Mouse (Mus musculus) NIH3T3 (cell line): Measurements from ENCODE around the gene Noc2l.

Source experiments
- DNase-seq: peaks from one replicate; pipeline ENCODE4 v3.0.0-alpha.2; 2012; ENCODE audit warnings: low read depth

Noc2l gene

DNA sequence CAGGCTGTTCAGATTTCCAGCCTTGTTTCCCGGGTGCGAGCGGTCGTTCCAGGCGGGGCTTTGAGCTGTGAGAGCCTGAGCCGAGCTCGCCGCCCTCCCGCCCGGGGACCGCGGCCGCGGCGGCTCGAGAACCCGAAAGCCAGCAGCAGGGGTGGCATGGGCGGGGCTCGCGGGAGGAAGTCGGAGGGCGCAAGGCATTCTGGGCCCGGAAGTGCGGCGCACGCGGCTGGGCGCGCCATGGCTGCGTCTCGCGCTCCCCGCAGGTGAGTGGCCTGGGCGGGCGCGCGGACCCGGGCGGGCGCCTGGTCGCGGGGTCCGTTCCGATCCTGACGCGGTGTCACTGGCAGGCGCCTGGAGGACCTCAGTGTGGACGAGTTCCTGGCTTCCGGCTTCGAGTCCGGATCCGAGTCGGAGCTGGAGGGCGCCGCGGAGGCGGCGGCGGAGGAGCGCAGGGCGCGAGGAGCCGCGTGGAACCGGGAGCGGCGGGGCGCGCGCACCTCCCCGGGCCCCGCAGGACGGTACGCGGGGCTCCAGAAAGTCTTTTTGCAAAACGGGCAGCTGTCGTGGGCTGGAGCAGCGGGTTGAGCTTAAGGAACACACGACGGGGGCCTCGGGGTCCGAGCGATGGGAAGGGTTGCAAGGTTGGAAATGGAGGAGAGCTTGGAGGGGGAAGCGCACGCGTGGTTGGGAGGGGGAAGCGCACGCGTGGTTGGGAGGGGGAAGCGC, at the start of gene Noc2l:
Gene Noc2l (plus strand): TSS at position 203 of the 726 bp plus-strand sequence.
- DNase-seq = peak; percentile 92

DNA sequence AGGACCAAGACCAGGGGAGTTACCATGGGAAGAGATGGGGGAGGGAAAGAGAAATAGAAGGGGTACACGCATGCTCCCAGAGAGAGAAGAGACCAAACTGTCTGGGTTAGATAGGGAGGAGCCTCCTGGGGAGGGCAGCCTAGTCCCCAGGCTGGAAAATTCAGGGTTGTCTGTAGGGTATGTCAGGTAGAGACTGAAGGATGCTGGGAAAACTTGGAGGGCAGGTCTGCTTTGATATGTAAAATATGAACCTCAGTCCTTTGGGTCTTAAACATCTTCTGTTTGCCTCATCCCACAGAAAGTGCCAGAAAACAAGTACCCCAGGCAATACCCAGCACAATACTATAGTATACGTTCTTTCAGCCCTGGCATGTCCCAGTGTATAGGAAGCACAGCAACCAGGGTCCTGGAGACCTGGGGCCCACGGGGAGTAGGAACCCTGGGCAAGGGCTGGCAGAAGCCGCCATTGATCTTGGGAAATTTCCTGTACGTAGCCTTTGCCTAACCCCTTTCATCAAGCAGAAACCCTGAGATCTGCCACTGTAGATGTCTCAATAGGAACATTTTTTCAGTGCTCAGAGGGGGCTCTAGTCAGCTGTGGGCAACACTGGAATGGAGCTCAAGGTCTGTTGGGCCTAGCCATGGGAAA, 47.5 kb upstream of the Noc2l start:
- no peak for DNase-seq

DNA sequence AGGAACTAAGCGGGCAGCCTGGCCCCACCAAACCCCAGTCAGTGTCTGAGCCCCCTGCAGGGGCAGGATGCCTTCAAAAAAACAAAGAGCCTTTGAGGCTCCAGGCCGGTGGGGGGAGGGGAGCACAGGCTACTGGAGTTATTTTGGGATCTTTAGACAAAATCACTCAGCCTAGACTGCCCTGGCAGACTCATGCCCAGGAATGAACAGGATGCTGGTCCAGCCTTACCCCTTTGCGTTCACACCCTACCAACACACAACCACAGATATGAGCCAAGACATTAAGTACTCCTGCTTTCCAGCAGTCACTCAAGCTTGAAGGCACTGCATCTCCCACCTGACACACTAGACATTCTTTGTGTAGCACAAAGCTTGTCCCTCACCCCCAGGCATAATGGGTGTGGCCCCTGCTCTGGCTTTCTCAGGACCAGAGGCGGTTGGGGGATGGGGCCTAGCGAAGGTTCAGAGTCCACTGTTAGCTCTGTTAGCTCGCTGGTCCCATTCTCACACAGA, 46.9 kb upstream of the Noc2l start:
- peak; percentile 65 for DNase-seq

DNA sequence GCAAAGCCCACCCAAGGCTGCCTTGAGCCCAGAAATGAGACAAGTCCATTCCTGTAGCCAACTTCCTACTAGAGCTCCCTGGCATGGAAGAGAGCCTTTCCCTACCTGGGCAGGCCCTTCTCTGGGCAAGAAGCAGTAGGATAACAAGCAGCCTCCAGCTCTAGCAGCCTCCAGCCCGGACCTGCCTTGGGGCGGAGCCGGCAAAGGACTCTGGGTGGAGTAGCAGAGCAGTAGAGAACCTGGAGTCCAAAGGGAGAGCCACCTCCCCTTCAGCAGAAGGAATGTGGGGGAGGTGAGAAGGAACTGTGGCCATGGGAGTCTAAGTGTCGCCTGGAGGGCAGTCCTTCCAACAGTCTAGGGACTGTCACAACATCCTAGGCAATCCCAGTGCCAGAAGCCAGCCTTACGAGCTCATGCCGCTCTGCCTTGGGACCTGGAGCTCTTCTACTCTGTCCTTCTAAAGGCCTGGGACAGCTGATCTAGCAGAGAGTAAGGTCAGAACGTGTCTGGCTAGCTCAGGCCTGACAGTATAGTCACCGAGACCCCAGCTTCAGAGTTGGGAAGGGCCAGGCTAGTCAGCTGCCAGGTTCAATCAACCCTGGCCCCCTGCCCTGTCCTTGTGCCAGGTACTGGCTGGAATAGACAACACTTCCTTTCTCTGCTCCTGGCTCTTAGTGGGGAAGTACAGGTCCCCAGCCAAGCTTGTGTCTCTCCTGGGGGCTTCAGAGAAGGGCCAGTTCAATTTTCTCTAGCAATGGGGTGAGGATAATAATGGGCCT, 43.2 kb upstream of the Noc2l start:
- DNase-seq = no peak

DNA sequence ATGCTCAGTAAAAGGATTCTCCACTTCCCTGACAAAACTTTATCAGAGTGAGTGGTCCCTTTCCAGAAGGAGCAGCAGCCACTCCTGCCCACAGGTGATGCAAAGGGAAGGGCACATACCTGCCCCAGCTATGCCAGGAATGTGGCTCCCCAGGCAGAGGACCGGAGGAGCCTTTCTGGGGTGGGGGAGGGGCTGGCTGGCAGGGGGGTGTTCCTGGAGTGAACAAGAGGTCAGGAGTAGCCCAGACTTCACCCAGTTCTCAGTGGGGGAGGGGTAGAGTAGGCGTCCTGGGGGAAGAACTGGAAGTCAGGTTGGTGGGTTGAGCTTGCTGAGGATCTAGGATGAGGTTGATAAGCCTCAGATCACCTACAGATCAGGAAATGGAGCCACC, 42.6 kb upstream of the Noc2l start:
- no peak for DNase-seq

DNA sequence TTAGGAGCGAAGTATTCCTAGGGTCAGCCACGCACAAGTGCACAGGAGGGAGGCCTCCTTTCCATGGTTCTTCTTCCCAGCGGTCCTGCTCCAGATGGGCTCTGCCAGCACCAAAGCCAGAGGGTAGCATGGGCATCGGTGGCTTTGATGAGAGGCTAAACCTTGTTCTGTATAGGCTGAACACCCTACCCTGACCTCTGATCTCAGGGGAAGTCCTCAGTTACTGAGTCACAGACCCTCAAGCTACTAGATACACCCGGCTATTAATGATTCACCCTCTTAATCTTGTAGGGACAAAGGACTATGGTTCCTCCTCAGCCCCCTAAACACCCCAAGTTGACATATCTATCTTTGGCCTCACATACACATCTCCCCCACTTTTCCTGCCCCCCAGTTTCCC, 41.9 kb upstream of the Noc2l start:
- no peak for DNase-seq

DNA sequence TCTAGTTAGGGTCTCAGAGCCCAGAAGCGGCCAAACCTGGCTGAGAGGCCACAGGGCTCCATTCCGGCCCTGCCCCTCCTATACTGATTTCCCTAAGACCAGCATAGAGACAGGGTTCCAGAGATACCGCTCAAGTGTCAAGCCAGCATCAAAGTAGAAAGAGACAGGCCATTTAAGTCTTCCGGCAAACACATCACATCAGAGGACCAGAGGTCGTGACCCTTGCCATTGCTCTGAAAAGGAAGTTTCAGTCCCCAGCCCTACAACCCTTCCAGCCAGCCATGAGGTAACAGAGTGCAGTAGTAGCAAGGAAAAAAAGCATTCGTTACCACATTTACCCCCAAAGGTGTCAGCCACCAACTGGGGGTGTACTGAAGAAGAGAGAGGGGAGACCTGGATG, 41.5 kb upstream of the Noc2l start:
- no peak for DNase-seq

DNA sequence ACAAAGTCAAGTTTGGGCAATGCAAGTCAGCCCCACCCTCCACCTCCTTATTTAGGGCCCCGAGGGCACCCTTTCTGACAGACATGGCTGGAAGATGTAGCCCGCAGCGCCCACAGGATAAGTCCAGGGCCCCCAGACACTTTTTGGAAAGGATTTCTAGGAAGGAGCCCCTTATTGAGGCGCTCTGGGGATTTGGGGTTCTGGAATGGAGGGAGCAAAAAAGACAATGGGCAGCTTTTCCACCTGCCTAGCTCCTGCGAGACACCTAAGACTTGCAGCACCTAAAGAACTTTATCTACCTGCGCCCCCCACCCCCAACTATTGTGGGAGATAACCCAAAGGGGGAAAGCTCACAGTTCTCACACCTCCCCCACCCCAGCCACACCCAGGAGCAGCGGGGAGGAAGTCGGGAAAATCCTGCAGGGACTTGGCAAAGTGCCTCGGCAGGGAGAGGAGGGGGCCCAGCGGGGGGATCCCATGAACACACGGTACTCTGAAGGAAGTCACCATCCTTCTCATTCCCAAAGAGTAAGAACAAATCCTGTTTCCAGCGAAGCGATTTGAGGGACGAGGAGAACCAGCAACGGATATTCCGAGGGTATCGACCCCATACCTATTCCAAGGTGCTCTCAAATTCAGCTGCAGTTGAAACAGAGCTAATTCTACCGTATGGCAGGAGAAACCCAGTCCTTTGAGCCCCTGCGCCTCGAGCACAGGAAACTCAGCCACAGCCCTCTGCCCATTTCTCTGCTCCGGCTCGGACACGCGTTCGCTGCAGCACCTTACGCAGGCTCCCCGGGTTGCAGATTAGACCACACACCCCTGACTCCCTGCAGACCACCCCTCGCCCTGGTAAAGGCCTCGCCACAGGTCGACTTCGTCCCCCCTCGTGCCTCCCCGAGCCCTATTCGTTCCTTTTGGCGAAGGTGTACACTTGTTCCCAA, 39.6 kb upstream of the Noc2l start:
- peak; percentile 50 for DNase-seq

DNA sequence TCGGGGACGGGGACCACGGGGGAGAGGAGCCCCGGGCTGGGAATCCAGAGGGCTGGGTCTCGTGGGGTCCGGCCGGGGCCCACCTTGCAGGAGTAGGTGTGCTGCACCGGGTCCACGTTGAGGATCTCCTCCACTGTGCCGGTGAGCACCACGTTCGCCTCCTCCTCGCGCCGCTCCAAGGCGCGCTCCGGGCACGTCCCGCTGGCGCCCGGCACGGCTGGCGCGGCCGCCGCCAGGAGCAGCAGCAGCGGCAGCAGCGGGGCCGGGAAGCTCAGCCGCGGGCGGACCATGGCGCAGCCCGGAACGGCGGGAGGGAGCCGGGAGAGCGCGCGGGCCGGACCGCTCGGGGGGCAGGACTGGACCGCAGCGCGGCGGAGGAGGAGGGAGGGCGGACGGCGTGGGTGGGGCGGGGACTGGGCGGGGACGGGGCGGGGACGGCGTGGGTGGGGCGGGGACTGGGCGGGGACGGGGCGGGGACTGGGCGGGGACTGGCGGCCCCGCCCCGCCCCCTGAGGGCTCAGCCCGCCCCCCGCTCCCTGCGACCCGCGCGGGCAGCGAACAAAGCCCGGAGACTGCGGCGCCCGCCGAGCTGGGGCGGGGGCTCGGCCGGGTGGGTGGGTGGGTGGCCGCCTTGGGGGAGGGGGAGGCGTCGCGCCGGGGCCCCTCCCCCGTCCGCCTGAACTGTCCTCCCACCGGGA, 38.5 kb upstream of the Noc2l start, which contains the start of gene Agrn:
Gene Agrn (minus strand): TSS at position 358 of the 698 bp plus-strand sequence.
- peak; percentile 80 for DNase-seq

DNA sequence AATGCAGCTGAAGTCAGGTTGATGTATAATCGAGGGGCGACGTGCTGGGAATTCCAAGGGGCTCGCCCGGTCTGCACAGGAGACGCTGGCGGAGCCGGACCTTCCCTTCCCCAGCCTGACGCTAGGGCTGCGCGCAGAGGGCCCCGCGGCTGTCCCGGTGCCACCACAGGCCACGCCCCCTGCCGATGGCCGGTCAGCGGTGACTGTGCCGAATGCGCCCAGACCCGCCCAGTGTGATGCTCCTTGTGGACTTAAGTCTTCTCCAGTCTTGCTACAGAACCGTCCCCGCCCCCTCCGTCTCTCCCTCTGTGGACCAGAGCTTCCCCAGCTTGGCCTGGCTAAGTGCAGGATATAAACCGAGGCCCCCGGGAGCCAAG, 38.0 kb upstream of the Noc2l start:
- DNase-seq = peak; percentile 85

DNA sequence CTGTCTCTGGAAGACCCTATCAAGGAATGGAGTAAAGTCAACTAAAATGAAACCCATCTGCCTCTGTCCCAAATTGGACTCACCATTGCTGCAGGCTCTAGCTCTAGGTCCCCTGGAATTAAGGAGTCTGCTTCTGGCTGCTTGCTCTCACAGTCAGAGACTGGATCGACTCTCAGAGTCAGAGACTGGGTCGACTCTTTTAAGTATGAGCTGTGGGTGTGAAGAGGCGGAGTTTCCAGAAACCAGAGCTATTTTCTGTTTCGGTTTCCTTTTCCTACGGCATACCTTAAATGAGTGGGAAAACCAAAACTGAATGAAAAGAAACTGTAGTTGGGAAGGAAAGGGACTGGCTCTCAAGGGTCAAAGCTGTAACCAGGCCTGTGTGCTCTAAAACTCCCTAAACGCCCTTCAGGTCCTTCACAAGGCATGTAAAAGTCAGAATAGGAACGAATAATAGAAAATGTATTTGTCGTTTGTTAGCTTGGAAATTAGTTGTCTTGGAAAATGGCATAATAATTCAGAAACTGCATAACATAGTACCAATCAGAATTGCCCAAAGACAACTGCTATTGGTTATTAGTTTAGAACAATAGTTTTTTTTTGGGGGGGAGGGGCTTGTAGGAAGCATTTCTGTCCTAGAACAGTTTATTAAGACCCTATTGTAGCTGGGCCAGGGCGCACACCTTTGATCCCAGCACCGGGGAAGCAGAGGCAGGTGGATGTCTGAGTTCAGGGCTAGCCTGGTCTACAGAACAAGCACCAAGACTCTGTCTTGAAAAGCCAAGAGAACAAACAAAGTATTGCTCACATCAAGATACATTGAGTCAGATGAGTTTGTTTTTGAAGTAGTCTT, 35.0 kb upstream of the Noc2l start, which contains the start of gene Isg15:
Gene Isg15 (minus strand): TSS at position 196 of the 853 bp plus-strand sequence.
- peak; percentile 69 for DNase-seq

DNA sequence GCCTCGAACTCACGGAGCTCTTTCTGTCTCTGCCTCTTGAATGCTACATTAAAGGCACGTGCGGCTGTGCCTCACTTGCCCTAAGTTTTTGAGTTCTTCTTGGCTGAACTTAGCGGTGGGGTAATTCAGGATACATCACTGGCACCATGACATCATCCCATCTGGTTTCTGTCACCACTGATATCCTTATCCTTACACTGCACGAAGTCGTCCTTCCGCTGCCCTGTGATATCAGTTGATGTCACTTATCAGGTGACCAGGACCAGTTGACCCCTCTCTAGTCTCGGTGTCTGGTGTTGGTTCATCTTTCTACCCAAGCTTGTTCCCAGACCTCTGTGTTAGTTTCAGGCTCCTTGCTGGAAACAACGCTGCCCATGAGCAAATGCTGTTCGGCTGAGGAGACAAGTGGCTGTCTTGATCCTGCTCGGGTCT, 33.3 kb upstream of the Noc2l start:
- no peak for DNase-seq

DNA sequence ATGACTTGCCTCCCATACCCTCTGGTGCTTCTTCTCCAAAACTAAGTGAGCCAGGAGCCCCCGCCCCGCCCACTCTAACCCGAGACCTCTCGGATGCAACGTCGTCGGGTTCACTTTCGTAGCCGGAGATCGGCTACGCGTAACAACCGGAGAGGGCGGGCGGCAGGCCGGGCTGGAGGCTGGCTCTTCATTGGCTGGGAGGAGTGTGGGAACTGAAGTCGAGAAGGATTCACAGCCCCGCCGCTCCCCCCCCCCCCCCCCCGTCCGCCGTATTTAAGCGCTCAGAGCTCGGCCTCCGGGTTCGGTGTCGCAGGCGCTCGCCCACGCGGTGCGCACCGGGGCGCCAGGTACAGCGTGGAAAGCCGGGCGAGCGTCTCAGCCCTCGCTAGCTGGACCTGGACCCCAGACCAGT, 32.8 kb upstream of the Noc2l start, which contains the start of gene AW011738:
Gene AW011738 (plus strand): TSS at position 304 of the 412 bp plus-strand sequence.
- peak; percentile 73 for DNase-seq

DNA sequence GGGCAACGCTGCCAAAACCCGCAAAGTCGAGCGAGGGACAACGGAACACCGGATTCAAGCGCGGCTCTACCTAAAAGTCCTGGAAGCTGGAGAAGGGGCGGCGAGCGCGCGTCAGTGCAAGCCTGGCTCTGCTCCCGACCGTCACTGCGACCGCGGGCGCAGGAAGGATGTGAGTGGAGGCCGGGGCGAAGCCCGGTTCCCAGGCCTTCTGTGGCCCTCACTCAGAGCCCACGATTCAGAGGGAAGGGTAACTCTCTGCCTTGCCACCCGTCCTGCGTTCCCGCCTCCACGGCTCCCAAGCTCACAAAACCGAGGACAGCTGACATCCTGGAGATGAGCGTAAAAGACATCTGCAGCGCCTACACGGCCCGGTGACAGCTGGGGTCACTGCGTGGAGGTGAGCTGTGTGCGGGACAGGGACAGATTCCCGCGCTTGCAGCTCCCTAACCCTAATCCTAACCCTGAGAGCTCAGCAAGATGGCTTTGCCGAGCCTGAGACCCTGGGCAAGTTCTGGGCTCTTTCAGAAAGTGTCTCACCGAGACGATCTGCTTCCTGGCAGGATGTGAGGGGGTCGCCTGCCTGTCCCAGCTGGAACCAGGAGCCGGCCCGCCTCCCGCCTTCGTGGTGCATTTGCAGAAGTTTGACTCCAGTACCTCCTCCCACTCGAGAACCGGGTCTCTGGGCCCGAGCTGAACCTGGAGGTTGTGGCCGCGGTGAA, 32.2 kb upstream of the Noc2l start:
- DNase-seq = no peak

DNA sequence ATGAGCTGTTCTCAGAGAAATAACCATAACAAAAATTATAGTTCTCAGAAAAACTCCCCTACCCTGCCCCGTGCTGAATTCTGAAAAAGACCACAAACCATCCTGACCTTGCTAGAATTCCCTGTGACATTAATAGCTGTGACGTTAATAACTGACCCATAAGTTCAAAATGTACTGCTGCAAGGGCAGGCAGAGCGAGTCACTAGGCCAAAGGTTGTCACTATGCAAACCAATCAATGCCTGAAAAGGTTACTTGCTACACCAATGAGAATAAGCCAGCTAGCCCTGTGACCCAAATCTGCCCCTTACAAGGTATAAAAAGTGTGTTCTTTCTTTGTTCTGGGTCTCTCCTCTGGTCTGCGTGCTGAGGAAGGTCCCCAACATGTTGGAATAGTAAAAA, 26.9 kb upstream of the Noc2l start:
- DNase-seq = no peak

DNA sequence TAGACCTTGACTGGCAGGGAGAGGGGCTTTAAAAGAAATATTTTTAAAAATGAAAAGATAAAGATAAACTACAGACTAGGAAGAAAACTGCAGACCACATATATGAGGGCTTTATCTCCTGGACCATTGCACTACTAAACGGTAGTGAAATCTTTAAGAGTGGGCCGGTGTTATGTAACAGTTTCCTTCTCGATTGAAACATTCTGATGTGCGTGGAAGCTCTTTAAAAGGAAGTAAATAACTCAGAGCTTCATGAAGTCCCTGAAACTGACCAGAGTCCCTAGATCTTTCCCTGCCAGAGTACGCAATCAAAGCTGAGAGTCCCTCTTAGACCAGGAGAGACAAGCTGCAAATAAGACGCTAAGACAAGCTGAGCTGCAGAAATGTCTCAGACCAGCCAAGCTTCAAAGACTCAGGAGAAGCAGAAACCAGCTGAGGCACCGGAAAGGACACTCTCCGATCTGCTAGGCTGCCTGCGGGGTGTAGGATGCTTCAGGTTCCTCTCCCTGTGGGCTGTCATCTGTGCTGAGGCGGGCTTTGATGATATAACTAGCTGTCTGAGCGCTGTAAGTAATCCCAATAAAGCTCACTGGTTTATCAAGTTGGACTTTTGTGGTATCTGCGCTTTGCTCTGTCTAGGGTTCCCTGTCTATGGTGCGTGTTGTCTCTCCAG, 25.7 kb upstream of the Noc2l start:
- DNase-seq = no peak

DNA sequence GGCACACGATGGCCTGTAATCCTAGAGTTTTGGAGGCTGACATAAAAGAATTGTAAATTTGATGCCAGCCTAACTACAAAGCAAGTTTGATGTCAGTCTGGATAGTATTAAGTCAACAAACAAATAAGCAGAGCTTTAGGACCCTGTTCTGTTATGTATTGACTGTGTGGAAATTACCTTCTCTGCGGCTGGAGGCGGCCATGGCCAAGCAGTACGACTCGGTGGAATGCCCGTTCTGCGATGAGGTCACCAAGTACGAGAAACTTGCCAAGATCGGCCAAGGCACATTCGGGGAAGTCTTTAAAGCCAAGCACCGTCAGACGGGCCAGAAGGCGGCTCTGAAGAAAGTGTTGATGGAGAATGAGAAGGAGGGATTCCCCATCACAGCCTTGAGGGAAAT, 22.7 kb upstream of the Noc2l start:
- DNase-seq = no peak

DNA sequence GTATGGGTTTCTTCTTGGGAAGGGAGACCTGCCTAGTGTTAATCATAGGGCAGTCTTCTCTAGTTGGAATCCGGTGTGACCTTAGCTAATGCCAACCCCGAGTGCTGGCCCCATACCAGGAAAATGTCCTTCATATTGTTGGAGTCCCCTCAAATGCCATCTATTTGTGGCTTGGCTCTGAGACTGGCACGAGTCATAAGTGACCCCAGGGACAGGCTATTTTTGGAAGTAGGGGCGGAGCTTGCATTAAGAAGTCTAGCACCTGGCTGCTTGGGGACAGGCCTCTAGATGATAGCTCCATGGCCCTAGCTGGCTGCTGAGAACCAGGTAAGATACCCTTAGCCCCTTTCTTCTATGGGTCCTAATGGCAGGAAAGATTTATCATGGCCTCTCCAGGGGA, 20.2 kb upstream of the Noc2l start, which contains the start of gene Perm1:
Gene Perm1 (plus strand): TSS at position 220 of the 400 bp plus-strand sequence.
- peak; percentile 60 for DNase-seq
